Mouse (Mus musculus): ENCODE results near the gene Srsf12.

The Srsf12 gene

GRCm38 (mm10) chr4:33249716-33250230 is 41.0 kb downstream of the Srsf12 start:
- peak; percentile 76 for DNase-seq (ENCODE audit: inconsistent ontology term)

GRCm38 (mm10) chr4:33250867-33251266 is 42.1 kb downstream of the Srsf12 start:
- no peak for DNase-seq (ENCODE audit: inconsistent ontology term)

- DNase-seq (ENCODE audit: inconsistent ontology term) = no peak
Observed at GRCm38 (mm10) chr4:33254706-33255105, 45.9 kb downstream of the Srsf12 start.

- DNase-seq (ENCODE audit: inconsistent ontology term) = peak; percentile 49
Observed at GRCm38 (mm10) chr4:33257263-33257964, 48.6 kb downstream of the Srsf12 start.

GRCm38 (mm10) chr4:33260311-33260710 is 51.5 kb downstream of the Srsf12 start:
- peak; percentile 34 for DNase-seq (ENCODE audit: inconsistent ontology term)

- peak; percentile 95 for DNase-seq (ENCODE audit: inconsistent ontology term)
Observed at GRCm38 (mm10) chr4:33261311-33261753, 52.5 kb downstream of the Srsf12 start.

GRCm38 (mm10) chr4:33262897-33263296 is 54.1 kb downstream of the Srsf12 start:
- no peak for DNase-seq (ENCODE audit: inconsistent ontology term)

- DNase-seq (ENCODE audit: inconsistent ontology term) = no peak
Observed at GRCm38 (mm10) chr4:33264979-33265726, 56.4 kb downstream of the Srsf12 start.

GRCm38 (mm10) chr4:33270386-33271314 is 61.9 kb downstream of the Srsf12 start:
- DNase-seq (ENCODE audit: inconsistent ontology term) = no peak

- DNase-seq (ENCODE audit: inconsistent ontology term) = no peak
Observed at GRCm38 (mm10) chr4:33273437-33273836, 64.6 kb downstream of the Srsf12 start.

- peak; percentile 17 for DNase-seq (ENCODE audit: inconsistent ontology term)
Observed at GRCm38 (mm10) chr4:33281891-33282685, 73.3 kb downstream of the Srsf12 start.
